Mouse (Mus musculus) G1E-ER4 (cell line): ENCODE data around the gene Serpina3c. TPM values are rescaled to one million over a fixed set of nuclear protein-coding genes. Genes with fewer than 3 reads are reported as not detected.

ENCODE experiments used
- GATA1 ChIP-seq: IDR thresholded peaks from one replicate; pipeline ENCODE4 v1.8.0; 2012; ENCODE audit warnings: low read length, inconsistent platforms
- polyA plus RNA-seq: library from polyadenylated mRNA; stranded (reverse); fragments of >175 nt; gene quantifications from 2 replicates; pipeline ENCODE4 v1.2.3, GENCODE M21; 2012

Gene Serpina3c
- not detected in 2 replicates for polyA plus RNA-seq

GRCm38 (mm10) chr12:104153656-104154055 is at the start of gene Serpina3c:
Gene Serpina3c, minus strand, starts transcription at chr12:104153870.
- no peak for TF ChIP-seq GATA1

GRCm38 (mm10) chr12:104190852-104191251 is 37.2 kb upstream of the Serpina3c start:
- no peak for TF ChIP-seq GATA1

- no peak for TF ChIP-seq GATA1
These were observed 35.6 kb upstream of the Serpina3c start for GRCm38 (mm10) chr12:104189246-104189645.

- no peak for TF ChIP-seq GATA1
These were observed 32.4 kb upstream of the Serpina3c start for GRCm38 (mm10) chr12:104186041-104186581.

GRCm38 (mm10) chr12:104185046-104185445 is 31.4 kb upstream of the Serpina3c start:
- TF ChIP-seq GATA1 = no peak

- no peak for TF ChIP-seq GATA1
These were observed 25.3 kb upstream of the Serpina3c start for GRCm38 (mm10) chr12:104178987-104179386.

- TF ChIP-seq GATA1 = no peak
These were observed 24.9 kb upstream of the Serpina3c start for GRCm38 (mm10) chr12:104178577-104178976.

GRCm38 (mm10) chr12:104175636-104176035 is 22.0 kb upstream of the Serpina3c start:
- TF ChIP-seq GATA1 = no peak

- TF ChIP-seq GATA1 = no peak
These were observed 21.1 kb upstream of the Serpina3c start for GRCm38 (mm10) chr12:104174747-104175146.

GRCm38 (mm10) chr12:104153041-104153645 is 527 bp downstream of the Serpina3c start:
- no peak for TF ChIP-seq GATA1

GRCm38 (mm10) chr12:104151989-104152388 is 1.7 kb downstream of the Serpina3c start:
- no peak for TF ChIP-seq GATA1

GRCm38 (mm10) chr12:104145571-104145970 is 8.1 kb downstream of the Serpina3c start:
- no peak for TF ChIP-seq GATA1

- TF ChIP-seq GATA1 = no peak
These were observed 10.4 kb downstream of the Serpina3c start for GRCm38 (mm10) chr12:104143286-104143685.

- no peak for TF ChIP-seq GATA1
These were observed 11.2 kb downstream of the Serpina3c start for GRCm38 (mm10) chr12:104142427-104142826.

GRCm38 (mm10) chr12:104141506-104141905 is 12.2 kb downstream of the Serpina3c start:
- no peak for TF ChIP-seq GATA1

GRCm38 (mm10) chr12:104140543-104141103 is 13.0 kb downstream of the Serpina3c start:
- TF ChIP-seq GATA1 = no peak

- no peak for TF ChIP-seq GATA1
These were observed 15.5 kb downstream of the Serpina3c start for GRCm38 (mm10) chr12:104138216-104138615.
